Mouse (Mus musculus) forebrain, embryonic 15.5 days (tissue): ENCODE measurements around the gene Frmd4b. TPM values are rescaled to one million over a fixed set of nuclear protein-coding genes. Genes with fewer than 3 reads are reported as not detected.

Experiments used
- ATAC-seq: fragments of 200-750 bp; cut with Nextera tagmentation; replicated peaks from 2 replicates; pipeline ENCODE4 v1.8.0; 2017; ENCODE audit warnings: mild to moderate bottlenecking, moderate TSS enrichment, moderate library complexity
- H3K27ac ChIP-seq: fragments of 300-500 bp; sonication (generic); replicated peaks from 2 replicates; pipeline ENCODE4 v1.5.1; 2015; ENCODE audit warnings: mild to moderate bottlenecking, inconsistent platforms
- H3K27me3 ChIP-seq: fragments of 300-500 bp; sonication (generic); 2 replicates; pipeline ENCODE4 v1.6.1; 2015; ENCODE audit warnings: inconsistent platforms
- H3K36me3 ChIP-seq: fragments of 300-500 bp; sonication (generic); 2 replicates; pipeline ENCODE4 v1.6.1; 2015; ENCODE audit warnings: mild to moderate bottlenecking, inconsistent platforms
- H3K4me1 ChIP-seq: fragments of 300-500 bp; sonication (generic); 2 replicates; pipeline ENCODE4 v1.6.1; 2015; ENCODE audit warnings: inconsistent platforms
- H3K4me2 ChIP-seq: fragments of 300-500 bp; sonication (generic); replicated peaks from 2 replicates; pipeline ENCODE4 v1.6.1; 2015; ENCODE audit warnings: mild to moderate bottlenecking, inconsistent platforms
- H3K4me3 ChIP-seq: fragments of 300-500 bp; sonication (generic); 2 replicates; pipeline ENCODE4 v1.5.1; 2015; ENCODE audit warnings: mild to moderate bottlenecking, inconsistent platforms
- H3K9ac ChIP-seq: fragments of 300-500 bp; sonication (generic); replicated peaks from 2 replicates; pipeline ENCODE4 v1.6.1; 2015; ENCODE audit warnings: mild to moderate bottlenecking, inconsistent platforms
- H3K9me3 ChIP-seq: fragments of 300-500 bp; sonication (generic); 2 replicates; pipeline ENCODE4 v1.6.1; 2016; ENCODE audit warnings: inconsistent platforms
- WGBS: fragments of 180-500 bp; shearing (Covaris S2); methylation state at CpG from one replicate; pipeline ENCODE4 v1.1.7; 2015; ENCODE audit warnings: mixed read lengths; 5-methylcytosine and 5-hydroxymethylcytosine counted together
- polyA plus RNA-seq: library from polyadenylated mRNA; unstranded; fragments of >200 nt; fragmentation: Nextera tagmentation; extraction: Ambion mirVana; gene quantifications from 2 replicates; pipeline ENCODE4 v1.2.1, GENCODE M21; 2015

Frmd4b gene
- polyA plus RNA-seq, 1 experiment from 2014 or later = 49.0 TPM

DNA sequence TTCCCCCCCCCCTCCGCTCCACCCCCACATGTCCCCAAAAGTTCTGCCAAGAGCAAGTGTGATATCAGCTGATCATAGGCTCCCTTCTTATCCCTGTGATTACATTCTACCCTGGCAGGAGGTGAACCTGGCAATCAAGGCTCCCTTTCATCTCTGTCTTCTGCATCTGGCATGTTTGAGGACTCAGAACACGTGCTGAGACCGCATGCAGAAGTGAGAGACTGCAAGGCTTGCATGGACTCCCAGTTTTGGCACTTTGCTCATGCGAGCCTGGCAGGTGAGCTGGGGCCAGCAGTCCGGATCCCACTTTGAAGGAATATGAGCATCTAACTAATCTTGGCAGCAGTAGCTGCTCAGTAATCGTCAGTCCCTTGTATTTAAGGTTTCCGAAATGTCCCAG, 39.1 kb downstream of the Frmd4b start:
- 57% methylated on average over 7 of the region's 7 CpGs for WGBS
- Histone ChIP-seq H3K4me2 (no peak overlapping the region), H3K9ac (no peak overlapping the region), H3K27ac (peak overlapping the region; percentile 69), H3K4me3 (no peak overlapping the region), H3K27me3 (no peaks in the 10 kb centered on the region), H3K9me3 (no peaks in the 10 kb centered on the region), H3K4me1 (peaks cover 35% of the 10 kb centered on the region), H3K36me3 (no peaks in the 10 kb centered on the region)
- peak; percentile 73 for ATAC-seq

DNA sequence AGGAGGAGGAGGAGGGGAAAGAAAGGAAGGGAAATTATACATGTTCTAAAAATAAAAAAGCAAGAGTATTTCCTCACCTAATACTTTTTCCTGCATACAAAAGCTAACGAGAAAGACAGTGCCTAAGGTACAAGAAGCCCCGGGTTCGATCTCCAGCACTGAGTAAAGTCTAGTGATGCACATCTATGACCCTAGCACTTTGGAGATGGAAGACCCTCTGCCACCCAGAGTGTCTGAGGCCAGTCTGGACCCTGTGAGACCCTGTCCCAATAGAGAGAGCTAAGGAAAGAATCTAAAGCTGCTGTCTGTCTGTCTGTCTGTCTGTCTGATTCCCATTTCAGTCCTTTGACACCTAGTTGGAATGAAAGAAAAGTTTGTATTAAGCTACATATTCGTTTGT, 40.0 kb downstream of the Frmd4b start:
- Histone ChIP-seq H3K36me3 (no peaks in the 10 kb centered on the region), H3K27ac (peak overlapping the region; percentile 81), H3K9ac (no peak overlapping the region), H3K9me3 (no peaks in the 10 kb centered on the region), H3K27me3 (no peaks in the 10 kb centered on the region), H3K4me2 (no peak overlapping the region), H3K4me3 (no peak overlapping the region), H3K4me1 (peaks cover 35% of the 10 kb centered on the region)
- ATAC-seq = no peak
- 34% methylated on average over 4 of the region's 4 CpGs for WGBS

DNA sequence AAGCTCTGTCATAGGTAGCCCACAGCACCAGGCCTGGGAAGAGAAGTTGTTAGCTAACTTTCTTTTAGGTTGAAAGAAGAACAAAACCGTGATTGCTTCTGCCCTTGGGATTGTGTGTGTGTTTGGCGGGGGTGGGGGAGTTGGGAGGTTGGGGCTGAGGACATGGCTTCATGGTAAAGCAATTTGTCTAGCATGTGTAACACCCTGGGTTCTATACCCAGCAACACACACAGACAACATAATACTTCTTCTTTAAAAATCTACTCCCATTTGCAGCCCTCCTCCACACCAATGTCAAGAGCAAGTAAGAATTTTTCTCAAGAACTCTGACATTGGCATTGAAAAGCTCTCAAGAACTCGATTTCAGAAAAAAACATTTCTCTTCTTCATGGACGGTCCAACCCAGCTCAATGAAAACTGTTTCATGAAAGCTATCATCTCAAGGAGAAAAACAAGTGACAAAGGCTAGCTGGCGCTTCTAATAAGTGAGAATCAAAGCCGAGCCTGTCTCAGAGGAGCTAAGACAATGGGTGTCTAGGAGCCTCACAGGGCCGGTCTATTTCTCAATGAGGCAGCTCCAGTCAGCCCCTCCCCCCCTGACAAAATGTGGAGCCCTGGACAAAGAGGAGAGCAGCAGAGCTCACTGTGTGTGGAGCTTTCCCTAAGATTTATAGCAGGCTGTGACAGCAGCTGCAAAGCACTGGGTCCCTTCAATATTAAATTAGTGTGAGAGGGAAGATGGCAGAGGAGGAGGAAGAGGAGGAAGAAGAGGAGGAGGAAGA, 40.6 kb downstream of the Frmd4b start:
- no peak overlapping the region for H3K4me2 ChIP-seq
- no peak overlapping the region for H3K4me3 ChIP-seq
- H3K27ac ChIP-seq = peak overlapping the region; percentile 81
- no peaks in the 10 kb centered on the region for H3K9me3 ChIP-seq
- H3K27me3 ChIP-seq = no peaks in the 10 kb centered on the region
- peaks cover 40% of the 10 kb centered on the region for H3K4me1 ChIP-seq
- no peak overlapping the region for H3K9ac ChIP-seq
- 13% methylated on average over 7 of the region's 7 CpGs for WGBS
- peak; percentile 82 for ATAC-seq
- no peaks in the 10 kb centered on the region for H3K36me3 ChIP-seq

DNA sequence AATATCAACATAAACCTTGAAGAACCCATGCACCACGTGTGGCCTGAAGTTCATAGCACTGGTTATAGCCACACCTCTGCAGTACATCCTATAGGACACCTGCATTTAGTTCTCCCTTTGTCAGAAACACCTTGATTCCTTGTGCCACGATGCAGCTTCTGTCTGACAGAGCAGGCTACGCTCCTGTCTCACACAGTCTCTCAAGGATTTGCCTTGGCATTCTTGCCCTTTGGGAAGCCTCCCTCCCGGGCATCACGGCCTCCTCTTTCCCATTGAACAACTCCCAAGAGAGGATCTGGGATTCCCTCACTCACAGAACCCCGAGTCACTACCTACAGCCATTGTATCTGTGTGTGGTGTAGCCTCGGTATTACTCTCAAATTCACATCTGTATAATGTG, 41.2 kb downstream of the Frmd4b start:
- ATAC-seq = no peak
- H3K27ac ChIP-seq = peak overlapping the region; percentile 81

DNA sequence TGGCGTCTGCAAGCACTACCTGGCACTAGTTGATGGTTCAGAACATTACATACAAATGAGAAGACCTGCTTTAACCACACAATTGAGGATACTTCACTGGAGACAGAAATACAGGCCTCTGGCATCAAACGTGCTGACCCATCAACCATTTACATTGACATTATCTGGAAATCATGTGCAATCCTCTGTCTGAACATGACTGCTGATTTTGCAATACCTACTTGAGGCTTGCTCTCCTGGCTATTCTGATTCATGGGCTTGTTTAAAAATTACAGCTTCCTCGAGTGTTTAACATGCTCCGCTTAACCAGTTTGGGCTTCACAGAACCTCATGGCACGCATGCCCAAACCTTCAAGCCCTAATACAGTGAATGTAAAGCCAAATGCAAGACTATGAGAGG, 42.4 kb downstream of the Frmd4b start:
- no peak for ATAC-seq
- no peak overlapping the region for H3K4me3 ChIP-seq
- WGBS = 93% methylated on average over 5 of the region's 5 CpGs
- H3K27ac ChIP-seq = no peak overlapping the region
- H3K27me3 ChIP-seq = no peaks in the 10 kb centered on the region
- H3K36me3 ChIP-seq = no peaks in the 10 kb centered on the region
- H3K4me1 ChIP-seq = peaks cover 41% of the 10 kb centered on the region
- no peak overlapping the region for H3K4me2 ChIP-seq
- H3K9me3 ChIP-seq = no peaks in the 10 kb centered on the region
- no peak overlapping the region for H3K9ac ChIP-seq

More for the DNA sequence above, 41.2 kb downstream of the Frmd4b start:
- Histone ChIP-seq H3K4me1 (peaks cover 41% of the 10 kb centered on the region), H3K36me3 (no peaks in the 10 kb centered on the region), H3K4me2 (no peak overlapping the region), H3K27me3 (no peaks in the 10 kb centered on the region), H3K9me3 (no peaks in the 10 kb centered on the region), H3K9ac (no peak overlapping the region), H3K4me3 (no peak overlapping the region)
- WGBS = 74% methylated on average over 7 of the region's 7 CpGs

DNA sequence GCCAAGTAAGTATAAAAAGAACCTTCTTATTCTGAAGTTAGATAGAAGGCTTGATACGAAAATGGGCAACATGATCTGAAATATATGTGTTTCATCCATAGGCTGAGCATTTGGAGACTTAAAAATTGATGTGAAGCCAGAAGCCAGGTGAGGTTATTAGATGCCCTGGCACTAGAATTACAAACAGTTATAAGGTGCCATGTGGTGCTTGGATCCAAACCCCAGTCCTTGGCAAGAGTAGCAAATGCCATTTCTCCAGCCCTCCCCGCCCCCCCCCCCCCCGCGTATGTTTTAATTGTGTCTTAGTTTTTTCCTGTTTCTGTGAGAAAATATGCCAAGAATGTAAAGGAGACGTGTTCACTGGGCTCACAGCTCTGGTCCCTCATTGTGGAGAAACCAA, 45.1 kb downstream of the Frmd4b start:
- H3K4me2 ChIP-seq = no peak overlapping the region
- no peak overlapping the region for H3K4me3 ChIP-seq
- no peaks in the 10 kb centered on the region for H3K27me3 ChIP-seq
- peaks cover 23% of the 10 kb centered on the region for H3K4me1 ChIP-seq
- 81% methylated on average over 5 of the region's 5 CpGs for WGBS
- H3K9ac ChIP-seq = no peak overlapping the region
- ATAC-seq = no peak
- H3K27ac ChIP-seq = no peak overlapping the region
- H3K36me3 ChIP-seq = no peaks in the 10 kb centered on the region
- no peaks in the 10 kb centered on the region for H3K9me3 ChIP-seq

DNA sequence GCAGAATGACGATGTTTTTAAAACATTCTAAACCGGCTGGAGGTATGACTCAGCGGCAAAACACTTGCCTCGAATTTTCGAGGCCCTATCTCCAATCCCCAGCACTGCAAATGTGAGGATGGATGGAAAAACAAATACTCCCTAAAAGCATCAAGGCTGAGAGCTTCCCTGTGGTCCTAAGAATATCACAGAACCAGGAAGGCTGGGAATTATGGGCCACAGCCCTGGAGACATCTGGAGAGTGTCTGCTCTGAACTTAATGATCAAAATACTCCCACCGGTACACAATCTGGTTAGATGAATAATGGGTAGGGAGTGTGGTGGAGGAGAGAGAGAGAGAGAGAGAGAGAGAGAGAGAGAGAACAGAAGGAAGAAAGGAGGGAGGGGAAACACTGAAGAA, 48.8 kb downstream of the Frmd4b start:
- no peak overlapping the region for H3K4me3 ChIP-seq
- no peak for ATAC-seq
- H3K27me3 ChIP-seq = no peaks in the 10 kb centered on the region
- 75% methylated on average over 6 of the region's 6 CpGs for WGBS
- no peaks in the 10 kb centered on the region for H3K36me3 ChIP-seq
- H3K9me3 ChIP-seq = no peaks in the 10 kb centered on the region
- H3K9ac ChIP-seq = no peak overlapping the region
- no peak overlapping the region for H3K4me2 ChIP-seq
- H3K4me1 ChIP-seq = peaks cover 10% of the 10 kb centered on the region
- no peak overlapping the region for H3K27ac ChIP-seq

DNA sequence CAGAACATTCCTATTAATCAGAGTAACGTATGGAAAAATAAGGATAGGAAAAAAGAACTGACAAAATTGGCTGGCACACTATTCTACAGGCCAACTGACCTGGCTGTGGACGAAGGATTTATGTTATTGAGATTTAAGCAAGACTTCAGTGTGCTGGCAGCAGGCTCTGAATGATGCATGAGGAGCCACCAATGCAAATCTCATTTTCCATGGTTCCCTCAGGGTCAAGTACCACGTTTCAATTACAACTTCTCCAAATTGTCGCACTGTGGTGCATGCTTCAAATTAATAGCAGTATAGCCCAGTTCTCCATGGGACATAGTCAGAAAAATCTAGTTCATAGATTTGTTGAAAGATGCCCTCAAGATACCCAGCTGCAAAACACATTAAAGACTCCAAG, 50.6 kb downstream of the Frmd4b start:
- WGBS = 64% methylated on average over 4 of the region's 4 CpGs
- H3K4me1 ChIP-seq = peaks cover 5% of the 10 kb centered on the region
- H3K27me3 ChIP-seq = no peaks in the 10 kb centered on the region
- ATAC-seq = no peak
- H3K9ac ChIP-seq = no peak overlapping the region
- H3K27ac ChIP-seq = no peak overlapping the region
- no peak overlapping the region for H3K4me2 ChIP-seq
- H3K36me3 ChIP-seq = no peaks in the 10 kb centered on the region
- H3K9me3 ChIP-seq = no peaks in the 10 kb centered on the region
- no peak overlapping the region for H3K4me3 ChIP-seq

DNA sequence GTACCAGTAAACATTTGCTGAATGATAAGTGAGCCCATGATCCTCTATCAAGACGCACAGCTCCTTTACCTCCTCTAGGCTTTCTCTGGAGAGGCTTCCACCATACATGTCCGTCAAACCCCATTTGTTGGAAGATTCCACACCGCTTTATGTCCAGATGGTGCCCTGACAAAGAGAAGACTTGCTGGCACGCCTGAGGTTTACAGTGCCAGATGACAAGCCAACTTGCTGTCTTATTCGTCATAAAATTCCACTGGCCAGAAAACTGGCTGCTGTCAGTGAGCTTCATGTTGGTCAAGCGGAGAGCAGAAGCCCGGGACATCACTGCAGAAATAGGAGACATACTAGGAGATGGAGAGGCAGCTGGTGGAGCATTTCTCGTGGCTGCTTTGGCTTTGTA, 60.2 kb downstream of the Frmd4b start:
- no peak overlapping the region for H3K4me3 ChIP-seq
- H3K27me3 ChIP-seq = no peaks in the 10 kb centered on the region
- no peaks in the 10 kb centered on the region for H3K9me3 ChIP-seq
- H3K9ac ChIP-seq = no peak overlapping the region
- WGBS = 60% methylated on average over 8 of the region's 8 CpGs
- H3K4me2 ChIP-seq = no peak overlapping the region
- no peaks in the 10 kb centered on the region for H3K36me3 ChIP-seq
- H3K27ac ChIP-seq = peak overlapping the region; percentile 63
- peak; percentile 59; the same call in 1 of the 2 replicates for ATAC-seq
- H3K4me1 ChIP-seq = peaks cover 51% of the 10 kb centered on the region

DNA sequence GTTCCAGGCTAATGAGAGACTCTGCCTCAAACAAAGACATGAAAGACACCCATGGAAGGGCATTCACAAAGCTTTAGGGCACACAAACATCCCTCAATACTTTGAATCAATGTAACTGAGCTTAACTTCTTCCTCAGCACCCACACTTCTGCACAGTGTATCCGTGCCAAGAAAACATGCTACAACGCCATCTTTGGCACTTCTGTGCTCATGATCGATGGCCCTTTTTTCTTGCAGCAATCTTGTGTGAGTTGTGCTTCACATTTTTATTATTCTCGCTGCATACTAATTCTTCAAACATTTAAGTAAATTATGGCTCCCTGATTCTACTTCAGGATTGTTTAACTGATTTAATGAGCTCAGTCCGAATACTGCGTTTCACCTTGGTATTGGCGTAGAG, 61.7 kb downstream of the Frmd4b start:
- no peak for ATAC-seq
- H3K4me1 ChIP-seq = peaks cover 64% of the 10 kb centered on the region
- 72% methylated on average over 7 of the region's 7 CpGs for WGBS

DNA sequence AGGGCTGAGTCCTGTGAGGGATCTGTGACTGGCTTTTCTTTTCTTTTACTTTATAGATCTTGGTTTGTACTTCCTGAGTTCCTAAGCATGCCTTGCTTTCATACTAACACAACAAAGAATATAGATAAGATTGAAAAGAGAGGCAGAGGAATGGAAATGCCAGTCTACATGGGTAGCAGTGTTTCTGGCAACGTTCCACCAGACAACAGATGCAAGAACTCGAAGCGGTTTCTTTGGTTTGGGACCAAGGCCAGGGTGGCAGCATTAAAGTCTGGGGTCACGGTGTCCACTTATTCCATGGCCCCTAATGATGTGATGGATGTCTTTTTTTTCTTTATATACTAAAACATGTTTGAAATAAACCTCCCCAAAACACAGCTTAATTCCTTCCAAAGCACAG, 63.9 kb downstream of the Frmd4b start:
- no peak overlapping the region for H3K4me3 ChIP-seq
- WGBS = 35% methylated on average over 4 of the region's 4 CpGs
- peaks cover 68% of the 10 kb centered on the region for H3K4me1 ChIP-seq
- ATAC-seq = no peak
- H3K27me3 ChIP-seq = no peaks in the 10 kb centered on the region
- no peak overlapping the region for H3K4me2 ChIP-seq
- peak overlapping the region; percentile 71 for H3K27ac ChIP-seq
- no peaks in the 10 kb centered on the region for H3K36me3 ChIP-seq
- no peak overlapping the region for H3K9ac ChIP-seq
- no peaks in the 10 kb centered on the region for H3K9me3 ChIP-seq

More for the DNA sequence above, 61.7 kb downstream of the Frmd4b start:
- H3K9me3 ChIP-seq = no peaks in the 10 kb centered on the region
- H3K9ac ChIP-seq = no peak overlapping the region
- peak overlapping the region; percentile 64 for H3K27ac ChIP-seq
- no peak overlapping the region for H3K4me2 ChIP-seq
- H3K36me3 ChIP-seq = no peaks in the 10 kb centered on the region
- H3K27me3 ChIP-seq = no peaks in the 10 kb centered on the region
- H3K4me3 ChIP-seq = no peak overlapping the region

DNA sequence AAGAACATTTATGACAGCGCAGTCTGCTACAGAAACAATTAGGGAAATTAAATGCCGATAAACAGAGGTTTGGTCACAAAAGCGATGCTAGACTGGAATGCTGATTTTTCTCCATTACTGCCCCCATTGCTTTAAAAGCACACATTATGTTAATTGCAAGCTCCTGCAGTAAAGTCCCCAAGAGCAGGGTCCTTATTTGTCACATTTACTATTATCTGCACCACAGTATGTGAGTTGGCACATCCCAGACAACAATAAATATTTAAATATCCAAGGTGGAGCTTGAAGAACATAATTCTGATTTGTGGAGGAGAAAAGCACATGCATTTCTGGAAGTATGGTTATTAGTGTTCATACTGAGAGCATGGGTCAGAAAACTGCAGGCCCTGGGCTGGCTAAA, 64.8 kb downstream of the Frmd4b start:
- no peaks in the 10 kb centered on the region for H3K36me3 ChIP-seq
- no peak overlapping the region for H3K4me2 ChIP-seq
- no peaks in the 10 kb centered on the region for H3K9me3 ChIP-seq
- peak overlapping the region; percentile 71 for H3K27ac ChIP-seq
- H3K9ac ChIP-seq = no peak overlapping the region
- H3K4me1 ChIP-seq = peaks cover 67% of the 10 kb centered on the region
- WGBS = 33% methylated on average over 3 of the region's 3 CpGs
- no peaks in the 10 kb centered on the region for H3K27me3 ChIP-seq
- 0 out of 2 replicates have a peak, but pooled peaks have one; percentile 14 for ATAC-seq
- H3K4me3 ChIP-seq = no peak overlapping the region

DNA sequence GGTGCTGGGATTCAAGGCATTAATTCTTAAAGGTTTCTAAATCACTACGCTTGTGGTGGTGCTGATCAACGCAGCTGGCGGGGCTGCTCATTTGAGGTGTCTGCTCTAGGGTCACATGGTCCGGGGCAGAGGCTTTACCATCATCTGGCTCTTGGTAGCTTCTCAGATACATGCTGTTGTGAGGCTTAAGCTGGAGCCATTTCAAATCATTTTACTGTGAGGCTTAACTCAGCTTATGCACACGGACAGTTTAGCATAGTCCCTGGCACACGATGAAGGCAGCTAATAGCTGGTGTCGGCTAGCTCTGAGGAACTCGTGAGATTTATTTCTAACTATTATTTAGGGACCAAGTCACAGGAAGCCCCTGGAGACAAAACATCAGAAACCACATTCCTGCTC, 65.5 kb downstream of the Frmd4b start:
- Histone ChIP-seq H3K9me3 (0 out of 2 replicates have a peak, but pooled peaks cover under 1% of the 10 kb centered on the region), H3K27ac (peak overlapping the region; percentile 71), H3K4me2 (no peak overlapping the region), H3K9ac (no peak overlapping the region), H3K36me3 (peaks cover 2% of the 10 kb centered on the region; the same call in 1 of the 2 replicates), H3K27me3 (no peaks in the 10 kb centered on the region), H3K4me1 (peaks cover 60% of the 10 kb centered on the region), H3K4me3 (no peak overlapping the region)
- 34% methylated on average over 8 of the region's 8 CpGs for WGBS
- ATAC-seq = 0 out of 2 replicates have a peak, but pooled peaks have one; percentile 18
